Mouse (Mus musculus) cerebellum, adult 11 months (tissue): Measurements from ENCODE around the gene M6pr.

Experiments used
- DNase-seq: peaks from one replicate; pipeline ENCODE4 v3.0.0; 2022

The M6pr gene

DNA sequence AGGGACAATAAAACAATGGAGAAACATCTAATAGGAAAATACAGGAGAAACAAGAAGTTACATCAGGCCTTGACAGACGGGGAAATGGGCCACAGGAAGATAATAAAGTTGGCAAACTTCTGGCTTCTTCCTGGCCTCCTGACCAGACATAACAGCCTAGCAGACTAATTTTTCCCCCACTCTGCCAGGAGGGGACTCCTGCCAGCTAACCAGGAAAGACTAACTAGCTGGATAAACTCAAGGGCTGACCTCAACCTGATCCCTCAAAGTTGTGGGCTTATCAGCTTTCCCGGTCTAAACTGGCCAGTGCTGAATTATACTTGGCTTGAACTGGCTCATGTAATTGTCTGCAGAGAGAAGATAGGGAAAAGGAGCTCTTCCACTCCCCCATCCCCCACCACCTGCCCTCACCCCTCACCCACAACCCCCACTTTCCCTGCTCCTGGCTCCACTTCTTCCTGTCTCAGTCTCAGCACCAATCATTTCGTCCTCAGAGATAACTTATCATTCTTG lies 8.8 kb upstream of the M6pr start:
- no peak for DNase-seq

DNA sequence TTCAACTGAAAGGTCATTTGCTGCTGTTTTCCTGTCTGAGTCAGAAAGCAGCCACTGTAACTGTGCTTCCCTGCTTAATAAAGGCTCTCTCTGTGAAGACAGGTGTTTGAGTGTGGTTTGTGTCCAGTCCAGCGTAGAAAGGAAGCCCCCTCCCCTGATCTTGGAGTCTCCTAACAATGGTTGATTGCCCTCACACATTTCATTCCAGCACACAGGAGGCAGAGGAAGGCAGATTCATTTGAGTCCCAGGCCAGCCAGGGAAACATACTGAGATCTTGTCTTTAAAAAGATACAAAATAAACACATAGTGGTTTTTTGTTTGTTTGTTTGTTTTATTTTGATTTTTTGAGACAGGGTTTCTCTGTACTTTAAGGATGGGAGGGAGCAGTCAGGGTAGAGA lies 6.4 kb upstream of the M6pr start:
- DNase-seq: no peak

DNA sequence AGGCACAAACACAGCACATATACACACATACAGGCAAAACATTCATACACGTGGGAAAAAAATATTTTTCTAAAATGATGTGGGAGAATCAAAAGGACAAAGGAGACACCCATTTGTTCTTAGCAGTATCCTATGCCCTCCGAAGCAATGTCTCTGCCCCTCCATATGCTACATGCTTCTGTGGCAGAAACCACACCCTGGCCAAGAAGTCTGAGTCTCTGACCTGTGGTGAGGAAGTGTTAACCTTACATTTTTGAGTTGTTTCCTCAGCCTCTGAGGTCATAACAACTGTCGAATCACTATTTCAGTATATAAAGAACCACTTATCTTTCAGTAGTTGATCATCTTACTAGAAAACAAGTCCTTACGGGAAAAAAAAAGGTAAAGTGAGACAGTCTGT lies 5.9 kb upstream of the M6pr start:
- DNase-seq: no peak

DNA sequence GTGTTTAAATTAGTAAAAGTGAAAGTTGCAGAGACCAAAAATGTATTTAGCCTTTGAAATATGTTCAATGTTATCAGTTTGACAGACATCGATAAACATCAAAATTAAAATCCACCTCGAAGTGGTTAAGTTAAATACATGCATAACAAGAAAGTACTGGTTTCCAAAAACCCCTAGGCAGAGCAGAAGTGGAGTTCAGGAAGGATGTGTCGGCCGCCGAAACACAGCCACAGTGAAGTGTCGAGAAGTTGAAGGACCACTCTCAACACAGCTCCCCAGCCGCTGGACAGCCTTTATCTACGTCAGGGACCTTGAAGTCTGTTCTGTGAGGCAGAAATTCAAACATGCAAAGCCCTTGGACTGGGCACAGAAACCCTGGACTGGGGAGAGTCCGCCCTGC lies 5.0 kb upstream of the M6pr start:
- DNase-seq: no peak

DNA sequence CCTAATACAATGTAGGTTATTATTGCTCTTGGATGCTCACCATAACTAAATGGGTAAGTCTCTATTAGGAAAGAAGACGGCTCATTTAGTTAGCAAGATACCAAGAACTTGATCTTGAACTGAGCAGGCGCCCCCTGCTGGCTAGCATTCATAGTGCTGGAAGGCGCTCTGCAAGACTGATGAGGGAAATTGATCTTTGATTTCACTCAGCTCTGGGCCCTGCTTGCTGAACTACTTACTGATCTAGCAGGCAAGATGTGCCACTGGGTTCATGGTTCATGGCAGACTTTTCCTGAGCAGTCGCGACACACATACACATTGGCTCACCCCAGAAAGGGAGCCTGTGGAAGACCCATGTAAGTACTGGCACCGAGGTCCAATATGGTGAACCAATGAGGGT lies 4.2 kb upstream of the M6pr start:
- peak; percentile 57 for DNase-seq

DNA sequence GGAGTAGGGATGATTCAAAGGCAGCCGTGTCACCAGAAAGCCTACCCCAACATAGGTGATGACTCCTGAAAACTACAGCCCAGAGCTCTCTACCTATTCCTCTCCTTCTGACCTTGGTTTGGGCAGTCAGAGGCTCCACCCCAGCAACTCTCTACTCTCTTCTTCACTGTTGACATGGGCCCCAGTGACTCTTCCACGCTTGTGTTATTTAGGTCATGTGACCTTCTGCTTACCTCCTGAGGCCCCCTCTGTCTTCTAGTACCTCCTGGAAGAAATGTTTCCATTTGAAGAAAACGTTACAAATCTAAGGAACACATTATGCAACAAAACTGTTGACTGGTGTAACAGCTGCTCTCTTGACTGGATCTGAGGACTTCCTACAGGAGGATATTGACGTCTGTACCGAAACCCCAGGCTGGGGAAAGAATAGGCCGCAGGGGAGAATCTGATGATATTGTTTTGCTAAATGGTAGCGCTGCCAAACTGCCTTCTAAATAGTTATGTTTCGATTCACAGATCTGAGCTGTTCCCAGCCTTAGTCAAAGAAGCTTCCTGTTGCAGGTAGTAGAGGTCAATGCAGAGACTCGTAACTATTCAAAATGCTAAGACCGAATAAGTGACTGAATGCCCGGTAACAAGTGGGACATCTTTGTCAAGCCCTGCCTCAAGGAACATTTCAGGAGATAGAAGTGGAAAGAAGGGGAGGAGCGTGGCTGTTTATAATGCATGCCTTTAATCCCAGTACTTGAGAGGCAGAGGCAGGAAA lies 3.5 kb upstream of the M6pr start:
- no peak for DNase-seq

DNA sequence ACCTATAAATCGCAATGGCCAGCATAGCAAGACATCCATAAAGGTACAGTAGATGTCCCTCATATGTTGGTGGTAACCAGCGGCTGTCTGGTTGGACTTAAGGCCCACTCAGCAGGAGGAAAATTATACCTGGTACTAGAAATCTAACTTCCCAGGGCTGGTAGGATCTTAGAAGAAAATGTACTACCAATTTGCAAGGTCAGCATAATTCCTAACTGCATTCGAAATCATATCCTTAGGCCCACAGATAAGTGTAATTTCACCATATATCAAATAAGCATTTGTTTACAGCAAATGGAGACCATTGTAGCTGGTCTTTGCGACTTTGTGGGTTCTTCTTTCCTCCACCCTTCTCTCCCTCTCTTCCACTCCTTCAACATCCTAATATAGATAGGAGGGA lies 1.8 kb upstream of the M6pr start:
- DNase-seq: no peak

DNA sequence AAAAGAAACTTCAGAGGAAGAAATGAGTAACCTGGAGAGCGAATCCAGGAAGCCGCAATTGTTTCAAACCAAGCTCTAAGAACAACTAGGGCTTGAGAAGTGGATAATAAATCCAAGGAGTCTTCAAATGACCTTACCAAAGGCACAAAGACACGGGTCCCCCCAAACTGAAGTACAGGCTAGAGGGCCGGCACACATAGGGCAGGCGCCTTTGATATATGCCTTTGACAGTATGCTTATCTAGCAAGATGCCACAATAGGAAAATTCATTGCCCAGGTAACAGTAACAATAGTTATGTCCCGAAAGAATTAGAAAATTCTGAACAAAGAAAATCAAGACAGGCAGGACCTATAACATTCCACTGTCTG lies 400 bp upstream of the M6pr start:
- DNase-seq: no peak

DNA sequence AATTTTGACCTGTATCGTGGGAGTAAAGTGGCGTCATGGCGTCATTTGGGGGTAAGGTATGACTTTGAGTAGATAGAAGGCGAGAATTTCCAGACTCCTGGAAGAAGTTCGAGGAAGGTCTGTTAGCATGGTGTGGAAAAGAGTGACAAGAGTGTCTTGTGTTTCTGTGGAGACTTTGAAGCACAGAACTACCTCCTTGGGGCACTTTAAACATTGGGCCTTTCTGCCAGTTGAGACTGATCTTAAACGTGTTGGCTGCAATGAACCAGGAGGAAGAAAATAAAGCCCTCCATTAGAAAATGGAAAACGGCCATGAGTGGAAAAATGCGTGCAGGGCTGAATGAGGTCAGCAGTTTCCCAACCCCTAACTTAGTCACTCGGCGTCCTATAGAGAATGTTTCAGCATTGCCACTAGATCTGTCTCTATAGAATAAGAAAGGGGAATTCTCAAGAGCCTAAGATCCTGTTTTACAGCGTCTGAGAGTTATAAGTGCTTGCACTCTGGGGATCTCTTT lies 983 bp downstream of the M6pr start:
- no peak for DNase-seq

DNA sequence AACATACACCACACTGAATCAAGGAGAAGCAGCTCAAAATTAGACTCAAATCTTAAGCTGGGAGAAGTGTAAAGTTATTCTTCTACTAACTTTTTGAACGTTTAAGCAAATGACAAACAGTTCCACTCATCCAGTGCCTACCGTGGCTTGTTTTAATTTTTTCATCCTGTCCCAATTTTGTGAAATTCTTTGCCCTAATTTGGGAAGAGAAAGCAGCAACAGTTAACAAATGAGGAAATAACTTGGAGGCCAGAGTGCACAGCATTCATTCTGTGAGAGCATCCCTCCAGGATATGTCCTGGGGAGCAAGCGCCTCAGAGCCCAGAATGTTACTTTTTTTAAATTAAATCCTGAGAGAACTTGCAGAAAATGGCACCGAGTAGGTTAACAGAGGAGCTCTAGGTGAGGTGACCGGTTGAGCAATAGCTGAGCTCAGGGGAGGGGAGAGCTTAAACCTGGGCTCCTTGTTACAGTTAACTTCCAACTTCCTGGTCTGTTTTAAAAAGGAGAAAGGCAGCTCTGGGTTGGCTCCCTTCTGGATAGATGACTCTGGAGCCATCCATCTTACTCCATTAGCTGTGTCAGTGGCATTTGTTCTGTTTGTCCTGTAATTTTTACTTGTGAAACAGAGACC lies 1.8 kb downstream of the M6pr start:
- no peak for DNase-seq

DNA sequence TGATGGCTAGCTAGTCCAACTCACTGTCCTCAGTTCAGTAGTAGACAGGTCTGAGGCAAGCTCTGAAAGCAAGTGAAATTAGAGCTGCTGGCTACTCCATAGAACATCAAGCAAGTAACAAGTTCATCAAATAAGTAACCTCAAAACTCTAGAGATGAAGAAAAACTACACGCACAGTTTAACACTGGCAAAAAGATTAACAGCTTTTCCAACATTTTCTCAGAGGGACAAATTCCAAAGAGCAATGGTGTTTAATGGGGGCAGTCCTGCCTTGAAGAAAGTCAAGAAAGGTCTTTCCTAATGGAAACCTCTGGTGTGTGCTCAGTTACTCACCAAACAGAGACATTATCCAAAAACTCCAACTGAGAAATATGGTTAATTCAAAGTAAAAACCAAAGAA lies 10.2 kb downstream of the M6pr start:
- DNase-seq: no peak

DNA sequence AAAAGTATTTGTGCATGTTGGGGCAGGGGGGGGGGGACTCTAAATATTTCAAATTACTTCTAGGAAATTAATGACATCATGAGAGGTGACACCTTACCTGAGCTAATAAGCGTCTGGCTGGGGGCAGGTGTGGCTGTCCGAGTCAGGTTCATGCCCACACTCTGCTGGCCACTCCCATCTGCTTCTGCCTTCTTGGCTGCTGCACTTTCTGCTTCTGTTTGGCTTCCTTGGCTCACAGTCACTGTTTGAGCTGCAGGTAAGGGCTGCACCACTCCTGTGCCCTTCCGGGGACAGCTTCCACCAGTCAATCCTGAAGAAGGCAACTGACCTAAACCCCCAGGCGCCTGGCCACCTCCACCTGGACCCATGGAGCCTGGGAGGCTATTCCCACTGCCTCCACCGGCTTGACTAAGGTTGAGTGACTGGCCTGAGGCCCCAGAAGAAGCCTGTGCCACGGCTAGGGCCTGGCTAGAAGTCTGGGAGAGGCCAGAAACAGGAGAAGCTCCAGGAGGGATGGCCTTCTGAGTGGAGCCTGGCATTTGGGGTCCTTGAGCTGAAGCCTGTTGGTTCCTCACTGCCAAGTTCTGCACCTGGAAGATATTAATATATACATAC lies 16.9 kb downstream of the M6pr start:
- DNase-seq: no peak

DNA sequence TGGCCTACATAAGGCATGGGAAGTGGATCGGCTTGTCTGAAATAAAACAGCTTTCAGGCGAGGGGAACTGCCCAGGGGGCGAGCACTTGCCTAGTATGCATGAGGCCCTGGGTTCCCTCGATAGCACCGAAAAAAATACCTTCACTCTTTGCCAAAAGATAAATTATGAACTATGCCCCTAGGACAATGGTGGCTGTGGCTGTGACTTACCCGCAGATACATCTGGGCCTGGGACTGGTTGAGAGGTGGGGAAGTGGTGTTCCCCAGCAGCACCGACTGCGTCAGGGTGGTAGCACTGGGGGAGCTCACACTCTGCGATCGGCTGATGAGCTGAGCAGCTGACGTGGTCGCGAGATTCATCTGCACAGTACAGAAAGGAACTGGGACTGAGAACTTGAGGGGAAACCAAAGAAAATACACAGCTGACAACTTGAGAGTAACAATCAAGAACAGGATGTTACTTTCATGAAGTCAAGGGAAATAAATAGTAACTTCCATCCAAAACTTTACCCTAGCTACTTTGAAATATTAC lies 24.6 kb downstream of the M6pr start:
- no peak for DNase-seq

DNA sequence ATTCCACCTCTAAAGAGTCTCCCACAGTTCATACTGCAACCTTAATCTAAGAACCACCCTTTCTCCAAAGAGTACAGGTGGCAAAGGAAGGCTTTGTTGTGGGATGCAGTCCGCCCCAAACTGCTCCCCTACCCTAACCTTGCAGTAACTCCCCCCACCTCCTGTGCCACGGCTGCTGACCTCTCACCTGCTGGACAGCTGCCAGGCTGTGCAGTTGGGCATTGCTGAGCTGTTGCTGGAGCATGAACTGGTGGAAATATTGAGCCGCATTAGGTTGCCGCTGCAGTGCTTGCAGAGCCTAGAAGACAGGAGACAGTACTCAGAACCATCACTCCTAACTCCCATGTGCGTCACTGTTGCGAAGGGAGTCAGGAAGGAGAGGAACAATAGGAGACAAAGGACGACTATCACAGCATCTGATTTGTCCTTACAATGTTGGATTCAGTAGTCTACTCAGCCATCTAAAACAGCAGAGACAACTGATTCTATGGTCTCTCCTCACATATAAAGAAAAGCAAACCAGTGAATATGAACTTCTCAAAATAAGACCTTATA lies 26.3 kb downstream of the M6pr start:
- DNase-seq: no peak

DNA sequence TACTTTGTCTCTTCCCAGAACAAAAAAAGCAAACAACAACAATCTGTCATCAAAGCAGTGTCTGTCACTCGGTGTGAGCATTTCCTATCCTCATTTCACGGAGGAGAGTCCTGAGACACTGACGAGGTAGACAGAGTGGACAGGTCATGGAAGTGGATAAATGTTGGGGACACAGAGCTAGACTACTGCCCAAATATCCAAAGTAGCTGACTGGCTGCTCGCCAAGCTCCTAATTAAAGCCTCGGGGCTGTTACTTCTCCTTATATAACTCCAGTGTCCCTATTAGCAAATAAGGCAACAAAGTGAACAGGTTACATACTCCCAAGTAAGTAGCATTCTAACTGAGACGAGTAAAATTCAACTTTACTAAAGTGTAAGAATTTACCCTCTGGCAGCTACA lies 29.0 kb downstream of the M6pr start:
- DNase-seq: peak; percentile 22

DNA sequence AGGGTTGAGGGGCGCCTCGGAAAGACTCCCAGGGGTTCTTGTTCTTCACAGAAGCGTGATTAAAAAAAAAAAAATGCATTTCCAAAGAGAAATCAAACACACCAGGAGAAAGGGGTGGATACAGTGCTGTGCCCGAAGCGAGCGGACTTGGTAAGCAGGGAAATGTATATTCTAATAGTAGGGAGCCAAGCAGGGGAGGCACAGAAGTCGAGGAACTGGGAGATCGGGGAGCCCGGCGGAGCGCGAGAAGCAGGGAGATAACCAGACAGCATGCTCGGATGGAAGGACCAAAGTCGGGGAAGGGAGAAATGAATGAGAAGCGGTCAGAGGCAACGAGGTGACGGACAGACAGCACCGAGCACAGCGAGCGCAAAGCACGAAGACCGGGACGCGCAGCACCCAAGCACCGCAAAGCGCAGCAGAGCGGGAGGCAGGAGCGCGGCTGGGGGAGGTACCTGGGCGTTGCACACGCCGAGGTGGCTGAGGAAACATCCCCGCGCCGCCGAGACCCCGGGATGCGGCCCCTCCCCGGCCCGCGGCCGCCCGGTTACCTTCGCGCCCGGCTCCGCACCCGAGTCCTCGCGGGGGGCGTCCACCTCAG lies 30.6 kb downstream of the M6pr start:
- DNase-seq: peak; percentile 66

DNA sequence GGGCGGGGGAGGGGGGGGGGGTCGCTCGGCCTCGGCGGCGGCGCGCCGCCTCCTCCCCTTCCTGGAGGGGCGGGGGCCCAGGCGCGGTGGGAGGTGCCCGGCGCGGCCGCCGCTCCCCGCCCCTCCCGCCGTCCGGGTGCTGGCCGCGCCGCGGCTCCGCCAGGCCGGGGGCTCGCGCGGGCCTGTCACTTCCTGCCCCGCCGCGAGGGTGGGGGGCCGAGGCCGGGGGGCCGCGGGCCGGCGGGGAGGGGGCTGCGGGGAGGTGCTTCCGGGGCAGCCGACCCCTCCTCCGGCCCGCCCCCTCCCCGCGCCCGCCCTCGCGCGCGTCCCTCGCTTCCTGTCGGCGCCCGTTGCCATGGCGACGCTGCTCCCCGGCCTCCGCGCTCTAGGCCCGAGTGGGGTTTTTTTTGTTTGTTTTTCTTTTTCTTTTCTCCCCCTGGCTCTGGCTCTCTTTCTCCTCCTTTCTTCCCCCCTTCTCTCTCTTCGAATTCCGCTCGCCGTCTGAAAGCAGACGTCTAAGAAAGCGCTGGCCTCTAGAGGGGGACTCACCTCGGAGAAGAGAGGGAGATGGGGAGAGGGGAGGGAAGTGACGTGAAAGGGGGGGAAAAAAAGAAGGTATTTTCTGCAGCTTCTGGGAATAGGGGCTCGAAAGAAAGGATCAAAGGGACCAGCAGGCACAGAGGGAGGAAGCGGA lies 31.3 kb downstream of the M6pr start:
- peak; percentile 78 for DNase-seq

DNA sequence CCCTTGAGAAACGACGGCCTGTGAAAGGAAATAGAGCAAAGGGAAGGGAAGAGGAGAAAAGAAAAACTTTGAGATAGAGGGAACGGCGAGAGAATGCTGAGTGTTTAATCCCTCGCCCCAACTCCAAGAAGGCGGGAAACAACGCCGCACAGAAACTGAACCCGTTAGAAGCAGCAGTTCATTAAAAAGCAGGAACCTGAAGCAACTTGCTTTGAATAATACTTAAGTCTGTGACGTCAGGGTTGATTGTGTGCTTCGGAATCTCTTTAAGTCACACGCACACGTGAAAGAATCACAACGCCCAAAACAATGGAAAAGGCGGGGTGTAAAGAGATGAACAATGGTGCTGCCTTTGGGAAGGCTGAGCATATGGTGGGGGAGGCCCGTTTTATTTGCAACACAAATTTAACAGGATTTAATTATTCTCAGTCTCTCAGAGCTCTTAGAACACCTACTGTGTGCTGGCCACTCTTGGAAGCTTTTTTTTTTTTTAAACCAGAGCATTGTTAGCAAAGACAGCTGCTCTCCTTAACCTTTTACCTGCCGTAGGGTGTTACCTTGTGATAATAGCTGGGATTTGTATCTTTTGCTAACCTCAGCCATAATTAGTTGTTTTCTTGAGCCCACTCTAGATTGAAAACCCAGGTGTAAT lies 32.0 kb downstream of the M6pr start, which contains the start of gene Phc1:
Gene Phc1, minus strand, starts transcription at position 213 of the 652 bp plus-strand sequence.
- DNase-seq: peak; percentile 7

DNA sequence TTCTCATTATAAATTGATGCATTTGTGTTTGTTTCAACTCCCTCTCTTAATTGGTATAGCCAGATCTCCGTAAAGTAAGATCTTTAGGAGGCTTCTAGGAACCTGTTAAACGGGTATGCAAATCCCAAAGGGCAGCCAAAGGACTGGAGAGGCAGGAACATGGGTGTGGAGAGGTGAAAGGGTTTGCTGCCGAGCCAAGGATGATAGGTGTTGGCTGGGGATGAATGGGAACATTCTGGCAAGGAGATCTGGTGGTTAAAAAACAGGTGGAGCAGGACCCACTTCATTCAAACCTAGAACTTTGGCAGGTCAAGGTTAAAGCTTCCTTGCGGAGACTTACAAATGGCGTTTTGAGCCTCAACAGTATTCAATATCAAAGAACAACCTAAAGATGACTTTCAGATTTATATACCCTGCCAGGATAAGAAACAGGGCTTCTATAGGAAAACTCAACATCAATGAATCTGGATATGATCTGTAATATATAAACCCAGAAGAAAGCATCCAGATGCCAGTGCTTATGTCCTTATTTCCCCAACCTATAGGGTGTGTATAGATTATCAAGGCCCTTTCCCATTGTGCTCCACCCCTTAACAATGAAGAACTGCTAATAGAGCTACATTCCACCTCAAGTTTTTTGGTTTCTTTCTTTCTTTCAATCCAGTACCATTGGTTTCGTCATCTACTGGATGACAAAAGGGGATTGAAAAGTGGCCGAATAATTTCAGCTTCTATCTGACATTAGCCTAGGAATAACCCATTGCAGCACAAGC lies 32.7 kb downstream of the M6pr start:
- no peak for DNase-seq

DNA sequence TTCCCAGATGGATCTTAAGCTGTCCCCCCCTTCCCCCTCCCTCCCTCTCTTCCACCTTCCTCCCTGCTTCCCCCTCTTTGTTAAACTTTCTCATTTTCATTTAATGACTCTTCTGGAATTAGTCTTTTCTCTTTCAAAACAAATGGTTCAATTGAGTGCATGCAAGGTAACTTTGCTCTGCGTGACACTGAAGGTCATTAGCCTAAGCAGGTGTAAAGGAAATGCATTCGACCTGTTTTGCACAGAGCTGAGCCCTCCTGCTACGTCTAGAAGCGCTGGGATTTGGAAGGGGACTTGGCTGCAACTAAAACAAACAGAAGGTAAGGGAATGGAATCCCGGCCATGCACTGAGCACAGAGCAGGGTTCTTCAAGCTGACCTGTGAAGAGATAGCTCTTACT lies 33.6 kb downstream of the M6pr start:
- no peak for DNase-seq

DNA sequence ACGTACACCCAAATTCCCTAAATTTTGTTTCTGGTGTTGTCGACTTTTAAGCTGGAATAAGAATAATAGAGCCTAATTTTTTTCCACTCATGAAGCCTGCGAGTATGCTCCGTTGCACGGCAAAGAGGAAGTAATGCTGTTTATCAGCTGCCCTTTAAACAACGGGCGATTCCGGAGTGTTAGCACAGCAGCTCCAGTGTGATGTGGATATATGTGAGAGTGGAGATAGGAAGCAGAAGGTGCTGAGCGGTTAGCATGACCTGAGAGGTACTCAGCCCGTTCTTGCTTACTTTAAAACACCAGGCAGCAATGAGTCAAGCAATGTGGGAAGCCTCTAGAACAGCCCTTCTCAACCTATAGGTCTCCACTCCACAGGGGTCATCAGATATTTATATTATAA lies 35.2 kb downstream of the M6pr start:
- DNase-seq: no peak
